Mouse (Mus musculus) ES-E14 (cell line): ENCODE results near the gene Grk1.

ENCODE experiments used
- CHD2 ChIP-seq: IDR thresholded peaks from 2 replicates; pipeline ENCODE4 v1.6.1; 2014; ENCODE audit warnings: mild to moderate bottlenecking, low read depth, low read length, inconsistent platforms
- HCFC1 ChIP-seq: IDR thresholded peaks from 2 replicates; pipeline ENCODE4 v1.6.1; 2012; ENCODE audit warnings: low read length, inconsistent platforms, borderline replicate concordance; ENCODE audit not compliant: insufficient read depth
- MAFK ChIP-seq: IDR thresholded peaks from 2 replicates; pipeline ENCODE4 v1.6.1; 2014; ENCODE audit warnings: mild to moderate bottlenecking, low read depth, low read length, inconsistent platforms; ENCODE audit not compliant: insufficient read depth
- ZNF384 ChIP-seq: IDR thresholded peaks from 2 replicates; pipeline ENCODE4 v1.6.1; 2012; ENCODE audit warnings: low read depth, low read length, inconsistent platforms

GRCm38 (mm10) chr8:13436052-13436451 is 31.2 kb downstream of the Grk1 start:
- TF ChIP-seq CHD2 (no peak), HCFC1 (no peak), ZNF384 (no peak), MAFK (no peak)
